ENCODE assay signal across 29 mouse cellular contexts in genomic region chr10:118852554-118852953, GRCm38 (mm10). TPM values are rescaled to one million over a fixed set of nuclear protein-coding genes. Genes with fewer than 3 reads are reported as not detected.
DNase-seq lines count a peak whose midpoint lies in the region; ATAC-seq and TF ChIP-seq lines count a peak whose summit lies in the region.
"Had no signal": no experiment of that assay in that cellular context is flagged by ENCODE, and none has a peak within 500 bp of the region (broad histone marks: within the 10 kb centered on the region; RNA-seq: fewer than 3 reads in every experiment).

No protein-coding gene starts in this region.

- no peak overlapping the region for H3ac ChIP-seq in myocyte (ENCODE audit: control insufficient read depth, insufficient read length)

- H3K4me1 ChIP-seq in midbrain, embryonic 10.5 days: peaks cover 5% of the 10 kb centered on the region; the same call in 1 of the 2 replicates
- peaks cover 14% of the 10 kb centered on the region for H3K4me1 ChIP-seq in midbrain, embryonic 13.5 days (replicated peaks)
- H3K4me1 ChIP-seq in midbrain, embryonic 14.5 days (ENCODE audit: control insufficient read depth, insufficient read depth, low read length): no peaks in the 10 kb centered on the region
- H3K4me1 ChIP-seq: forebrain, embryonic 13.5 days; intestine, embryonic 15.5 days had no signal

- TF ChIP-seq POLR2A in myocyte (IDR thresholded peaks at IDR 0.05; ENCODE audit: insufficient read length, low read depth): no peak

- H3K4me2 ChIP-seq in midbrain, embryonic 13.5 days (replicated peaks): no peak overlapping the region
- peak overlapping the region; percentile 25; the same call in 1 of the 2 replicates for H3K4me2 ChIP-seq in midbrain, embryonic 14.5 days (ENCODE audit: low read length)
- no peak overlapping the region for H3K4me2 ChIP-seq in myocyte (ENCODE audit: low read depth)
- H3K4me2 ChIP-seq: embryonic facial prominence, embryonic 13.5 days; forebrain, embryonic 13.5 days; heart, embryonic 13.5 days; intestine, embryonic 15.5 days; neural tube, embryonic 15.5 days had no signal

- H3K27me3 ChIP-seq in midbrain, embryonic 10.5 days (ENCODE audit: low read depth, poor library complexity, severe bottlenecking): no peaks in the 10 kb centered on the region
- H3K27me3 ChIP-seq in midbrain, embryonic 13.5 days: no peaks in the 10 kb centered on the region
- no peaks in the 10 kb centered on the region for H3K27me3 ChIP-seq in midbrain, embryonic 14.5 days (ENCODE audit: control insufficient read depth, insufficient read depth, low read length)
- H3K27me3 ChIP-seq in myocyte (ENCODE audit: control insufficient read depth, insufficient read depth, insufficient read length): no peaks in the 10 kb centered on the region
- H3K27me3 ChIP-seq: embryonic facial prominence, embryonic 13.5 days; forebrain, embryonic 13.5 days; heart, embryonic 13.5 days; intestine, embryonic 15.5 days; neural tube, embryonic 15.5 days; Patski had no signal

- WGBS in midbrain, embryonic 10.5 days: 86% methylated on average over 16 of the region's 16 CpGs
- WGBS in midbrain, embryonic 13.5 days: 60% methylated on average over 16 of the region's 16 CpGs
- 44% methylated on average over 16 of the region's 16 CpGs for WGBS in midbrain, embryonic 14.5 days

- peaks cover 26% of the 10 kb centered on the region for H3K36me3 ChIP-seq in midbrain, embryonic 10.5 days
- peaks cover 13% of the 10 kb centered on the region; the same call in 1 of the 2 replicates for H3K36me3 ChIP-seq in midbrain, embryonic 13.5 days
- H3K36me3 ChIP-seq in midbrain, embryonic 14.5 days (ENCODE audit: control insufficient read depth, insufficient read depth, low read length): peaks cover 14% of the 10 kb centered on the region
- H3K36me3 ChIP-seq in myocyte (ENCODE audit: control insufficient read depth, insufficient read depth): peaks cover 14% of the 10 kb centered on the region

- no peak overlapping the region for H3K27ac ChIP-seq in midbrain, embryonic 10.5 days (replicated peaks)
- H3K27ac ChIP-seq in midbrain, embryonic 13.5 days: no peak overlapping the region
- no peak overlapping the region for H3K27ac ChIP-seq in midbrain, embryonic 14.5 days (replicated peaks; ENCODE audit: low read depth, low read length)
- H3K27ac ChIP-seq: embryonic facial prominence, embryonic 13.5 days; forebrain, embryonic 13.5 days; gastrocnemius, adult 2 months; heart, embryonic 13.5 days; intestine, embryonic 15.5 days; neural tube, embryonic 15.5 days had no signal

- no peaks in the 10 kb centered on the region for H3K9me3 ChIP-seq in midbrain, embryonic 10.5 days (replicated peaks)
- H3K9me3 ChIP-seq in midbrain, embryonic 13.5 days: no peaks in the 10 kb centered on the region
- H3K9me3 ChIP-seq in midbrain, embryonic 14.5 days (ENCODE audit: control insufficient read depth, low read length): no peaks in the 10 kb centered on the region
- H3K9me3 ChIP-seq: embryonic facial prominence, embryonic 13.5 days; forebrain, embryonic 13.5 days; heart, embryonic 13.5 days; intestine, embryonic 15.5 days; neural tube, embryonic 15.5 days had no signal

- ATAC-seq in midbrain, embryonic 13.5 days: no peak
- no peak for ATAC-seq in midbrain, embryonic 14.5 days (ENCODE audit: low FRiP score, low TSS enrichment)
- ATAC-seq: forebrain, embryonic 13.5 days; hindbrain, embryonic 16.5 days; intestine, embryonic 15.5 days; liver, postnatal 0 days; Patski had no signal

- no peak overlapping the region for H3K9ac ChIP-seq in midbrain, embryonic 13.5 days (replicated peaks)
- H3K9ac ChIP-seq in midbrain, embryonic 14.5 days (replicated peaks; ENCODE audit: low read length): no peak overlapping the region
- H3K9ac ChIP-seq: embryonic facial prominence, embryonic 13.5 days; forebrain, embryonic 13.5 days; heart, embryonic 13.5 days; intestine, embryonic 15.5 days; liver, postnatal 0 days; neural tube, embryonic 15.5 days had no signal

- H3K4me3 ChIP-seq in midbrain, embryonic 10.5 days: no peak overlapping the region
- no peak overlapping the region for H3K4me3 ChIP-seq in midbrain, embryonic 13.5 days (replicated peaks)
- no peak overlapping the region for H3K4me3 ChIP-seq in midbrain, embryonic 14.5 days (replicated peaks; ENCODE audit: low read depth, low read length)
- H3K4me3 ChIP-seq in myocyte: no peak overlapping the region
- H3K4me3 ChIP-seq: embryonic facial prominence, embryonic 13.5 days; forebrain, embryonic 13.5 days; gastrocnemius, adult 2 months; heart, embryonic 13.5 days; intestine, embryonic 15.5 days; neural tube, embryonic 15.5 days had no signal

- no peaks in the 10 kb centered on the region for H3K79me2 ChIP-seq in myocyte (ENCODE audit: control insufficient read depth, insufficient read depth)

- DNase-seq in heart, adult 11 months: peak; percentile 84
- DNase-seq in heart, adult 18-20 months: no peak
- DNase-seq in midbrain, embryonic 10.5 days (ENCODE audit: low spot score): peak; percentile 11
- DNase-seq in midbrain, embryonic 14.5 days: peak; percentile 60
- DNase-seq in adrenal gland, adult 2 months: no peak
- DNase-seq: adrenal gland, postnatal 14 days; cerebellum, adult 11 months; cerebellum, adult 9-10 months; cerebellum, postnatal 36 days; embryo, embryonic 11 days; gastrocnemius, adult 2 months; gastrocnemius, postnatal 36 days; heart, postnatal 10 days; kidney, adult 9 months; kidney, postnatal 10 days; liver, postnatal 0 days; lung, postnatal 36 days; retina, postnatal 1 day; spleen, adult 18-20 months; thymus, postnatal 4 days had no signal

TF ChIP-seq in myocyte, 11 proteins besides CTCF, POLR2A, EP300 and RAD21:
- TF ChIP-seq MAX (IDR thresholded peaks at IDR 0.05; ENCODE audit: low read depth) (no peak), REST (IDR thresholded peaks at IDR 0.05; ENCODE audit: insufficient read depth, insufficient read length) (no peak), SRF (IDR thresholded peaks at IDR 0.05; ENCODE audit: control insufficient read depth, insufficient read length, low read depth) (no peak), TCF3 (IDR thresholded peaks at IDR 0.05; ENCODE audit: insufficient read length, low read depth) (no peak), POLR2AphosphoS2 (IDR thresholded peaks at IDR 0.05; ENCODE audit: insufficient read length, low read depth) (peak; percentile 81), TCF12 (IDR thresholded peaks at IDR 0.05; ENCODE audit: insufficient read depth, poor library complexity, severe bottlenecking) (no peak)

RNA-seq across cellular contexts. Expression of gene Dyrk2, which starts 17.5 kb away (rescaled TPM):
- 10 to 100 TPM; 26.6 to 37.1 TPM for total RNA-seq in heart, adult 18-20 months (2021)
- polyA plus RNA-seq in midbrain, embryonic 10.5 days (2016; fragmentation: Nextera tagmentation; extraction: Ambion mirVana): 6.6 and 6.7 TPM in 2 replicates
- 11.0 and 12.0 TPM in 2 replicates for polyA plus RNA-seq in midbrain, embryonic 13.5 days (2015; fragmentation: Nextera tagmentation; extraction: Ambion mirVana)
- polyA plus RNA-seq in midbrain, embryonic 14.5 days (2014; fragmentation: Nextera tagmentation; extraction: Ambion mirVana): 16.2 and 17.9 TPM in 2 replicates
- 24.2 TPM for polyA plus RNA-seq in myocyte (2012; fragmentation: generic; extraction: Trizol)
- 10 to 100 TPM; 25.4 to 46.7 TPM for total RNA-seq in adrenal gland, adult 2 months (2021)
- polyA plus RNA-seq in adrenal gland, adult 2 months (2012; rRNA removed): 4.4 and 5.3 TPM in 2 replicates

Comparison
In these comparisons a context has a peak if more than half of its experiments do, and no peak if none do; other contexts are left out.
1. DNase-seq: peak in heart, adult 11 months (single experiment), midbrain, embryonic 10.5 days (single experiment) and midbrain, embryonic 14.5 days (single experiment); none in heart, adult 18-20 months (0 of 2) and adrenal gland, adult 2 months (single experiment).